Mouse (Mus musculus) cerebellum, adult 2 months (tissue): Measurements from ENCODE around the gene Zfp618. TPM values are rescaled to one million over a fixed set of nuclear protein-coding genes. Genes with fewer than 3 reads are reported as not detected.

Experiments
- DNase-seq, 2 experiments: peaks; one replicate each; pipeline ENCODE4 v3.0.0; 2021
- H3K27ac ChIP-seq: fragments of 200-500 bp; 2 replicates; pipeline ENCODE4 v1.5.1; 2012; ENCODE audit warnings: low read length, control low read depth, inconsistent platforms; ENCODE audit not compliant: insufficient read depth
- H3K27me3 ChIP-seq: fragments of 200-500 bp; 2 replicates; pipeline ENCODE4 v1.6.1; 2012; ENCODE audit warnings: inconsistent platforms, mild to moderate bottlenecking, low read length, moderate library complexity; ENCODE audit not compliant: control insufficient read depth, insufficient read depth
- H3K4me1 ChIP-seq: fragments of 200-500 bp; 2 replicates; pipeline ENCODE4 v1.6.1; 2011; ENCODE audit warnings: low read length; ENCODE audit not compliant: control insufficient read depth, insufficient read depth
- H3K4me3 ChIP-seq: fragments of 200-500 bp; replicated peaks from 2 replicates; pipeline ENCODE3; 2011; ENCODE audit warnings: mild to moderate bottlenecking, low read depth, low read length, control low read depth; ENCODE audit not compliant: insufficient read depth
- CTCF ChIP-seq: fragments of 200-500 bp; IDR thresholded peaks from 2 replicates; pipeline ENCODE4 v1.5.1; 2011; ENCODE audit warnings: low read depth, mild to moderate bottlenecking, control low read depth, low read length, moderate library complexity, borderline replicate concordance; ENCODE audit not compliant: insufficient read depth
- POLR2A ChIP-seq: fragments of 200-500 bp; IDR thresholded peaks from 2 replicates; pipeline ENCODE4 v1.6.1; 2011; ENCODE audit warnings: low read length, control low read depth, borderline replicate concordance; ENCODE audit not compliant: insufficient read depth
- WGBS: fragments of 180-500 bp; shearing (Covaris S2); methylation state at CpG from one replicate; pipeline ENCODE4 v1.1.7; 2018; 5-methylcytosine and 5-hydroxymethylcytosine counted together
- polyA plus RNA-seq: library from polyadenylated mRNA; depleted of rRNA; stranded (reverse); fragments of >200 nt; gene quantifications from 2 replicates; pipeline ENCODE4 v1.2.3, GENCODE M21; 2012

Gene Zfp618
- polyA plus RNA-seq, 1 experiment = 2.7 TPM

DNA sequence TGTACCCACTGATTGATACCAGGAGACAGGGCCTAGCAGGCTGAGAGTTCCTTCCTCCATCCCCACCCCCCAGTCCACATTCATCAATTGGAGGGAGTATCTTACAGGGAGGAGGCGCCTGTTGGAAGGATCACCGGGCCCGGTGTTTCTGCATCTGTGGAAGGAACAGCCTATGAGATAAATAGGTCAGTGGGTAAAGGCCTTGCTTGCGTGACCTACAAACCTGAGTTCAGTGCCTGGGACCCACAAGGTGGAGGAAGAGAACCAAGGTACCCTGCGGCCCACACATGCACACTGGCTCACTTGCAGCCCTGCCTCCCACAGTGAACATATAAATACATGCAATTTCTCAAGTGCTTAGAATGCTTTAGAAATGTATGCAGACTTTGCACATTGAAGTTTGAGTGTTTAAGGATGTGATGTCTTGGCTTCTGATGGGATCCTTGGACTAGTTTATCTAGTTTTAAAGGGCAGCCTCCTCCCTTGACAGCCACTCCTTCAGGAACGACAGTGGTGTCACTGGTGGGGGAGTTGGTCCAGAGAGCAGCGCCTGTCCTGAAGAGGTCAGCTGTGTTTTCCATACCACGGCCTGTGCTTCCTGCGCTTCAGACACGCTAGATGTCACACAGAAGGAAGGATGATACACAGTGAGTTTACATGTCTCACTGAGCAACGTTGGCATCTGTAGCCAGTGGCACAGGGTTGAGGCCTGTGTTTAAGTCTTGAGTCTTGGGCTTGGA lies 35.1 kb downstream of the Zfp618 start:
- TF ChIP-seq CTCF (no peak), POLR2A (no peak)
- WGBS = 91% methylated on average over 11 of the region's 11 CpGs
- no peaks in the 10 kb centered on the region for H3K4me1 ChIP-seq
- H3K27me3 ChIP-seq = no peaks in the 10 kb centered on the region
- DNase-seq = no peak
- H3K27ac ChIP-seq = no peak overlapping the region
- H3K4me3 ChIP-seq = no peak overlapping the region

DNA sequence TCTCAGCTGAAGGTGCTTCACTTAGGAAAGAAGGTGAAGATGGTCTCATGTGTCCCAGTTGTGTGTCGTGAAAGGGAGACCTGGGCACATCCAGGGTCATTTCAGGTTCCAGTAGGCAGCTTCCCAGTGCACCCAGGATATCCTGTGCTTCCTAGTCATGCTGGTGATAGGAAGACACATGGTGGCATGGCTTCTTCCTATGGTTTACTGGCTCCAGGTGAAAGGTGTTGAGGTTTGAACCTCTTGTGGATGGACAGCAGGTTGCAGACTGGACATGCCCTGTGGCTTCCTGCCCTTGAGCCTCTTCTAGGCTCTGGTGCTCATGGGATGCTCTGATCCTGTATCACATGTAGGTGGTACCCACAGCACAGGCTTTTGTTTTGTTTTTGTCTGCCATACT lies 37.0 kb downstream of the Zfp618 start:
- WGBS = 97% methylated on average over 1 of the region's 1 CpGs
- no peaks in the 10 kb centered on the region; the same call in 1 of the 2 replicates for H3K4me1 ChIP-seq
- H3K27me3 ChIP-seq = no peaks in the 10 kb centered on the region
- H3K27ac ChIP-seq = no peak overlapping the region
- TF ChIP-seq CTCF (no peak), POLR2A (no peak)
- DNase-seq = no peak
- H3K4me3 ChIP-seq = no peak overlapping the region

DNA sequence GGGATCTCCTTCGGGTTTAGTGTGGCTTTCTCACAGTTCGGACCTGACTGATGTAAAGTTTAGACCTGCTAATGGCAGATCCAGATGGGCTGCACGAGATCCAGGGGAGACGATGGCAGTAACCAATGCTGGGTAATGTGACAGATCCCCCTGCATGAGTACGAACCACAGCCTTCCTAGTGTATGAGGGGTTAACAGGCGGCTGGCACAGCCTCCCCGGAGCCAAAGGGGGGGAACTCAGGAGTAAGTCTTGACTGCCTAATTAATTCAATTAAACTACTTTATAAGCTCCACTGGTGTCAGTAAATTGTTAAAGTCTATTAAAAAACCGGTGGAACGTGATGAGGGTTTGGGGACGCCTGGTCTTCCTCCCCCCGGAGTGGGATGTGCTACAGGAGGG lies 39.1 kb downstream of the Zfp618 start:
- Histone ChIP-seq H3K27me3 (no peaks in the 10 kb centered on the region), H3K4me3 (no peak overlapping the region), H3K27ac (no peak overlapping the region), H3K4me1 (no peaks in the 10 kb centered on the region; the same call in 1 of the 2 replicates)
- TF ChIP-seq POLR2A = no peak
- TF ChIP-seq CTCF = no peak
- no peak for DNase-seq
- 56% methylated on average over 11 of the region's 11 CpGs for WGBS

DNA sequence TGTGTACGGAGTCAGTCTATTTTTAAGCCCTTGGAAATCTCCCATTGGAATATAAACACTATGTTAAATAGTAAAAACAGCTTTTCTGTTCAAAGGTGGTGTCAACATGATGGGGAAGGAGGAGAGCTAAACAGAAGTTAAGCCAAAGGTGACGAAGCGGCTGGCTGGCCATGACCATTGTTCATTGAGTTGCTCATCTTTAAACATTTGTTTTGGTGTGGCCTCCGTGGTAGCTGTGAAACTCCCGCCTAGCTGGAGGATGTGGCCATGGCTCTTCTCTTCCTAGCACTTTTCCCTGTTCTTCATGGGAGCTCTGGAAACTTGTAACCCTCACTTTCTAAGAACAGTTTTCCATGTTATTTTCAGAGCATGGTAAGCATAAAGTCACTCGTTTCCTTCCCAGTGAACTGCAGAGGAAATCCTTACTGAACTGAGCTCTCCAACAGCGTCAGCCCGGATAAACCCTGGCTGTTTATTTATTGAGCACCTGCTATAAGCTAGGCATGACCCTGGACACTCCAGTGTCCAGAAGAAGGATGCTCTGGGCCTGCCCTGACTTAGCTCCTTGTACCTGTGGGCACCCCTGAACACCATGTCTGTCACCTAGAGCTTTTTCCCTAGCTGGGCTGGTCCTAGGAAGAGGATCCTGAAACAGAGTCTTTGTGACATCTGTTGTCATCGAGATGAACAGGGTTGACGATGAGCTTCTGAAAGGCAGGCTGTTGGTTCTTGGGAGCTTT lies 40.2 kb downstream of the Zfp618 start:
- TF ChIP-seq POLR2A (no peak), CTCF (no peak)
- Histone ChIP-seq H3K4me3 (no peak overlapping the region), H3K4me1 (peaks cover 4% of the 10 kb centered on the region), H3K27me3 (no peaks in the 10 kb centered on the region), H3K27ac (no peak overlapping the region)
- WGBS = 82% methylated on average over 10 of the region's 10 CpGs
- no peak for DNase-seq

DNA sequence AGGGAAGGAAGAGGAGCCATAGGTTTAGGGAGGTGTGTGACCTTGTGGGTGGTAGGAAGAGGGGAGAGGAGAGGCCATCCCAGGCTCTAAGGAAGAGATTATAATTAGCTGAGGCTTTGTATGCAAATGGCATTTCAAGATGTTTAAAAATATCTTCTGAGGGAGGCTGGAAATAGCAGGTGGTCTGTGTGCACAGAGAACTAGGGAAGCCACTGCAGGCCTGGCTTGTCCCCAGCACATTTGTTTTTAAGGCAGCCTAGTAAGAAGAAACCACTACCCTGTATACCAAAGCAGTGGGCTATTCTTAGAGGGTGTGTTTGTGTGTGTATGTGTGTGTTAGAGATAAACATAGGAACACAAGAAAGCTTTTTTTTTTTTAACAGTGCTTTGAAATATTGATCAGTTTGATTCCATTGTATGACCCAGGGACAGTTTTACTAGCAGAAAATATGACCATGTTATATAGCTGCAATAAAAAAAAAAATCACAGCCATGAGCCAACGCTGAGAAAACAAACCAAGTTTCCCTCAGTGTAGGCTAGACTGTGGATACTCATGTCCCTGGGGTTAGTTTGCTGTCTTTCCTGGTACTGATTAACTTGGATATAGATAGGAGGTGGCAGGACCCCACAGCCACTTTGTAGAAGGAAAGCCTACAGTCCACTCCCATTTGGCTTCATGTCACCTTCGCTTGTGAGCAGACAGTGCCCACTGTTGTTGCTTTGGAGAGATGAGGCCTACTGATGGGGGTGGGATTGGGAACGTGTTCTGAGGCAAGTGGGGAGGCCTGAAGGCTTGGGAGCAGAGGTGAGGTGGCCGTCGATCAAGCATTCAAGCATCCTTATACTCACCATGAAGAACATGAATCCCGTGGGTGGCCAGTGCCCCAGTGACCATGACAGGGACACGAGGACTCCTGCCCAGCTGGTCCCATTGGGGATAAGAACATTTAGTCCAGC lies 41.1 kb downstream of the Zfp618 start:
- H3K4me1 ChIP-seq = peaks cover 11% of the 10 kb centered on the region
- H3K27ac ChIP-seq = no peak overlapping the region
- no peaks in the 10 kb centered on the region for H3K27me3 ChIP-seq
- no peak for DNase-seq
- TF ChIP-seq CTCF (no peak), POLR2A (no peak)
- H3K4me3 ChIP-seq = no peak overlapping the region
- 90% methylated on average over 7 of the region's 7 CpGs for WGBS

DNA sequence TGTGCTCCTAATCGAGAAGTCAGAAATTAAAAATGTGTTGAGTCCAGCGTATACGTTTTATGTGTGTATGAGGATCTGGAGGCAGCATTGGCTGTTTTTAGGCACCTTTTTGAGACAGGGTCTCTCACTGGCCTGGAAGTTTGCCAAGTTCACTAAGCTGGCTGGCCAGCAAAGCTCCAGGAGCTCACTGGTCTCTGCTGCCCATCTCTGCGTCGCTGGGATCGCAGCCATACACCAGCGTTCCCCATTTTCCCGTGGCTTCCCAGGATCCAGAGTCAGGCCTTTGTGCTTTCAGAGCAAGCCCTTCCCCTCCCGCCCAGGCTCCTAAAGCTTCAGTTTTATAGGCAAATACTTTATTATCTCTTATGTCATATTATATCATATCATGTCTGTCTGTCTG lies 42.8 kb downstream of the Zfp618 start:
- no peak for DNase-seq
- H3K27me3 ChIP-seq = no peaks in the 10 kb centered on the region
- WGBS = 73% methylated on average over 9 of the region's 9 CpGs
- no peak for TF ChIP-seq POLR2A
- no peak for TF ChIP-seq CTCF
- peaks cover 11% of the 10 kb centered on the region for H3K4me1 ChIP-seq
- no peak overlapping the region for H3K27ac ChIP-seq
- no peak overlapping the region for H3K4me3 ChIP-seq

DNA sequence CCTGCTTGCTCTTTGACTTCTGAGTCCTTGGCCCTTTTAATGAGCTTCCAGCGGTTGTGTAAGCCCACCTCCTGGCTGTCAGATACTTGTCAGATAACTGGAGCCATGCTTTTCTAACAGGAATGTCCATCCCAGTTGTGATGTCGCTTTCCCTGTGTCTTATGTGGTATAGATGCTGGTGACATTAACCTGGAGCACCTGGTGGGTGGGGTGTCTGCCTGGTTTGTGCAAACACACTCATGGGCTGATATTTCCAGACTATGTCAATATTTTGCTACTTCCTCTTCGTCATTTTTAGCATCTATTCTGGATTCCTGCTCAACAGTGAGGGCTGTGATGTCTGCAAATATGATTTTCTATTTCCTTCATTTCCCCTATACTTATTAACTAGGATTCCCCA lies 43.4 kb downstream of the Zfp618 start:
- 97% methylated on average over 3 of the region's 3 CpGs for WGBS
- DNase-seq = no peak
- H3K27ac ChIP-seq = no peak overlapping the region
- H3K27me3 ChIP-seq = no peaks in the 10 kb centered on the region
- no peak overlapping the region for H3K4me3 ChIP-seq
- TF ChIP-seq POLR2A (no peak), CTCF (no peak)
- peaks cover 11% of the 10 kb centered on the region for H3K4me1 ChIP-seq
